Mouse (Mus musculus) testis, postnatal 10 days (tissue): ENCODE measurements around the gene Vmn2r63.
"Not testable (repeated sequence)": the region's sequence is repeated elsewhere in the genome, so short reads cannot be mapped to it uniquely, and the experiment has no call there.

Experiments
- DNase-seq: peaks from one replicate; pipeline ENCODE4 v3.0.0; 2021; ENCODE audit warnings: low spot score

The Vmn2r63 gene

GRCm38 (mm10) chr7:42933722-42934121 is at the start of gene Vmn2r63:
Gene Vmn2r63, minus strand, starts transcription at chr7:42933822.
- DNase-seq: not testable (repeated sequence)

- no peak for DNase-seq
These were observed 47.1 kb upstream of the Vmn2r63 start for GRCm38 (mm10) chr7:42980739-42981138.

- DNase-seq: no peak
These were observed 46.5 kb upstream of the Vmn2r63 start for GRCm38 (mm10) chr7:42980098-42980497.

- no peak for DNase-seq
These were observed 31.6 kb upstream of the Vmn2r63 start for GRCm38 (mm10) chr7:42965246-42965645.

GRCm38 (mm10) chr7:42898067-42898466 is 35.6 kb downstream of the Vmn2r63 start:
- DNase-seq: not testable (repeated sequence)

GRCm38 (mm10) chr7:42878090-42878489 is 55.5 kb downstream of the Vmn2r63 start:
- DNase-seq: no peak

- not testable (repeated sequence) for DNase-seq
These were observed 66.7 kb downstream of the Vmn2r63 start, which contains the start of gene Gm2381 for GRCm38 (mm10) chr7:42866801-42867458. Gene Gm2381, minus strand, starts transcription at chr7:42867234.
